Mouse (Mus musculus): ENCODE results near the gene Tbce.
"Not testable (repeated sequence)": the region's sequence is repeated elsewhere in the genome, so short reads cannot be mapped to it uniquely, and the experiment has no call there.

DNA sequence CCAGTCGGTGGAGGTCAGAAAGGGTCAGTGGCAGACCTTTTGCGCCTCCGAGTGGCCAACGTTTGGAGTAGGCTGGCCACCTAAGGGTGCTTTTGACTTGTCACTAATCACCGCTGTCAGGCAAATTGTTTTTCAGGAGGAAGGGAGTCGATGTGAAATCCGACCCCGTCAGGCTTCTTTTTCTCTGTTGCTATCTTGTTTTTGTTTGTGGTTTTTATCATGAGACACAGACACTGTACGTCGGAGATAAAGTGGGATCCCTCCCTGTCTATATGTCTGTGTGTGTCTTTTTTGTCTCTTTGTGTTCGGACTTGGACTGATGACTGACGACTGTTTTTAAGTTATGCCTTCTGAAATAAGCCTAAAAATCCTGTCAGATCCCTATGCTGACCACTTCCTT lies 18.0 kb downstream of the Tbce start:
- TF ChIP-seq CTCF (IDR thresholded peaks at IDR 0.05; ENCODE audit: borderline replicate concordance, extremely low read depth, insufficient read depth, insufficient read length); POLR2A (IDR thresholded peaks at IDR 0.05; ENCODE audit: borderline replicate concordance, extremely low read depth, insufficient read depth, insufficient read length, poor library complexity, severe bottlenecking): not testable (repeated sequence)
